Mouse (Mus musculus) layer of hippocampus, adult 9-10 months (tissue): Measurements from ENCODE around the gene Wars2.

Source experiments
- DNase-seq: peaks from one replicate; pipeline ENCODE4 v3.0.0; 2022; ENCODE audit warnings: low spot score

Wars2 gene

DNA sequence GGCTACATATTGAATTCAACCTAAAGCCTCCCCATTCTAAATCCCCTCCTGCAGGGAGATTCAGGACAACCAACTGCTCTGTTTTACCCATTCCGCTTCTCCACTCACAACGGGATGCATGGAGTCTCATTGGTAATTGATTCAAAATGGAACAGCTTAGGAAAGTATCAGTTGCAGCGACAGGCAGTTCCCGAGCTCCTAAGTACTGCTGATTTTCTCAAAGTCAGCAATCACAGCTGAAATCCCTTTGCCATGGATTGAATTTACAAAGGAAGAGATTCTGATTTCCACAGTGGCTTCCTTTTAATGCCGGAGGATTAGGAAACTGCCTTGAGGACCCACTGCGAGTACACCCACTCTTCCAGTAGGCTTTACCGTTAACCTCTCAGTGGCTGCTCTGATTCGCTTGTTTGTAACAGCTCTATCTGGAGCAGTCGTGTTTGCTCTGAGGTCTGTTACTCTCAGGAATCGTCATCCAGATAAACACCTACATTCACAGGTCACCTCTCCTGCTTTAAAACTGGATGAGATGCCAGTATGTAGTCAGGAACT, 126.0 kb downstream of the Wars2 start:
- no peak for DNase-seq

DNA sequence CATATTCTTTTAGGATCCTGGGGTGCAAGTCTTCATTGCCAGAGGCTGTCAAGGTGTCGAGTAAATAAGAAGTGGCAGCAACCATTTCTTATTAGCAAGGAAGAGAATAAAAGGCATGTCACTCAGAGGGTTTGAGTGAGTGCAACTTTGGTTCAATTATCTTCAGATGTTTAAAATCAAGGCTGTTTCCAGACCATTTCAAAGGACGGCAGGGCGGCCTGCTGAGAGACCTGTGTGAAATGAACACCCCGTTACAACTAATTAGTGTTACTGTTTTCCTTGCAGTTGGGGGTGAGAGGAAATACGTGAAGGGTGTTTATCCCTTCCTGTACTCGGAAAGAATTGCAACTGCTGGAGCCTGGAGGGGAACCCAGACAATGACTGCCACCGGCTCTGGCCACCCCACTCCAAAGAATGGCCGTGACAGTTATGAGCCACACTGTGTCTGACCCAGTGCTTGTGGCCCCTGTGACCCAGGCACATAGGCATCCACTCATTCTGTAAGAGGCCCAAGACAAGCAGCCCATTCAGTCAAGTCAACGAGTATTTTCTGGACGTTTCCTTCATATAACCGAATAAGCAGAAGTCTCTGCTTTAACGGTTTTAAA, 137.2 kb downstream of the Wars2 start:
- no peak for DNase-seq

DNA sequence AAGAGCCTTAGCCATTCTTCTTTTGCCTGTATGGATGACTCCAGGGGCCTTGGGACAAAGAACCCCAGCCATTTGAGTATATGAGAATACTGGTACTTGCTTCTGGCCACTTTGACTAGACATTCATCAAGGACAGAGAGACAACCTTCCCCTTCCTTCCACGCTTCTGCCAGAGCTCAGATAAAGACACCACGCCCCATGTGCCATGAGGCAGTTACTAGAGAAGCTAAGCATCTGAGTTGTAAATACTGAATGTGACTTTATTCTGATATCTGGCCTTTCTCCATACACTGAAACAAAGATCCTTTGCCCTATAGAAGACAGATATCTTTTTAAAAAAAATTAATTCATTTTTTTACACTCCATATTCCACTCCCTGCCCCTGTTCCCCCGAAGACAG, 138.8 kb downstream of the Wars2 start:
- no peak for DNase-seq

DNA sequence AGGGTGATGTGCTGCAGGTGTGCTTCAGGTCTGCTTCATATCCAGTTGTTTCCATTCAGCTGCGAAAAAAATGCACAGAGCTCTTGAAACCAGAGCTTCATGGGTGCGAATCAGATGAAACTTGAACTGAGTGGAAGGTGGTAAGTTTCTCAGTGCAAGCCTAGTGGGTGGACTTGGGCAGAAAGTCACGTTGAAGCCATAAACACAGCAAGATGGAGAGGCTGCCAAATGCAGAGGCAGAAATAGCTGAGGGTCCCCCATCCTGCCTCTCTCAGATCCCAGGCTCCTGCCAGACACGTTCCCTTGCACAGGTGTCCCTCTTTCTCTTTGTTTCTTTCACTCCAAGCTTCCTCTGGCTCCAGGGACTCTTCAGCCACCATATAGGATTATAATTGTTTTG, 140.6 kb downstream of the Wars2 start:
- no peak for DNase-seq

- no peak for DNase-seq
These were observed 147.4 kb downstream of the Wars2 start for GRCm38 (mm10) chr3:99288302-99288701.
